8 mouse cellular contexts compared by ENCODE assay signal in genomic region chr6:121274356-121274755, GRCm38 (mm10). TPM values are rescaled to one million over a fixed set of nuclear protein-coding genes. Genes with fewer than 3 reads are reported as not detected.
DNase-seq lines count a peak whose midpoint lies in the region.

No protein-coding gene starts in this region.

- intact Hi-C loops in left cerebral cortex, postnatal 36 days (cut with DNase I) = no loop called here

- peak; percentile 55 for DNase-seq in adrenal gland, postnatal 14 days
- no peak for DNase-seq in adrenal gland, postnatal 4 days (ENCODE audit: low spot score in 2 of 2)
- peak; percentile 17 for DNase-seq in left cerebral cortex, adult 11 months (ENCODE audit: low spot score)
- DNase-seq in left cerebral cortex, postnatal 36 days (ENCODE audit: low spot score in 2 of 2) = no peak
- DNase-seq in adipocyte (ENCODE audit: low spot score) = peak; percentile 39
- peak; percentile 16 to 44 for DNase-seq in kidney, postnatal 4 days
- DNase-seq in right cerebral cortex, postnatal 14 days = peak; percentile 19
- DNase-seq in frontal cortex, postnatal 10 days (ENCODE audit: low spot score in 2 of 2) = no peak

RNA-seq across cellular contexts. Expression of gene Slc6a13, which starts 25.7 kb away (rescaled TPM):
- 3.2 and 17.9 TPM in 2 replicates for total RNA-seq in adrenal gland, postnatal 14 days (2021)
- total RNA-seq in adrenal gland, postnatal 4 days (2021) = 10 to 100 TPM in 1 of 2 experiments, 1 to 10 TPM in 1; 4.5 to 15.2 TPM
- 10 to 100 TPM; 12.4 to 18.9 TPM for total RNA-seq in left cerebral cortex, postnatal 36 days (2021)

RNA-seq across cellular contexts. Expression of gene Usp18, which starts 28.6 kb away (rescaled TPM):
- total RNA-seq in adrenal gland, postnatal 14 days (2021) = 1.2 and 1.9 TPM in 2 replicates
- total RNA-seq in adrenal gland, postnatal 4 days (2021) = 1 to 10 TPM in 1 of 2 experiments, under 1 TPM in 1; 0.98 to 2.3 TPM
- total RNA-seq in left cerebral cortex, postnatal 36 days (2021) = under 1 TPM; 0.59 to 0.72 TPM

Comparison
In these comparisons a context has a peak if more than half of its experiments do, and no peak if none do; other contexts are left out.
1. DNase-seq: peak in adrenal gland, postnatal 14 days (single experiment), left cerebral cortex, adult 11 months (single experiment), adipocyte (single experiment), kidney, postnatal 4 days (2 of 2) and right cerebral cortex, postnatal 14 days (single experiment); none in adrenal gland, postnatal 4 days (0 of 2), left cerebral cortex, postnatal 36 days (0 of 2) and frontal cortex, postnatal 10 days (0 of 2).